Mouse (Mus musculus): ENCODE measurements at regions not wholly inside any gene's neighbourhood (a gene's known extent, or its start where the extent isn't known, plus 50 kb on each side); places are given as distances from the start of the nearest gene placed in this dataset.

- H3K4me1 ChIP-seq (ENCODE audit: control insufficient read depth, insufficient read depth, low read length), result no peaks in the 10 kb centered on the region
- H3K36me3 ChIP-seq (ENCODE audit: control insufficient read depth, insufficient read depth, low read length), result no peaks in the 10 kb centered on the region
- no peaks in the 10 kb centered on the region for H3K27me3 ChIP-seq (ENCODE audit: control insufficient read depth, insufficient read depth, low read length)
- no peak overlapping the region for H3K4me3 ChIP-seq (replicated peaks; ENCODE audit: low read length)
- no peak overlapping the region for H3K27ac ChIP-seq (ENCODE audit: low read length)
- H3K9me3 ChIP-seq (replicated peaks; ENCODE audit: control insufficient read depth, low read length), result no peaks in the 10 kb centered on the region
- 55% methylated on average over 2 of the region's 2 CpGs for WGBS
- ATAC-seq (ENCODE audit: insufficient read depth, low FRiP score), result no peak
- no peak overlapping the region for H3K4me2 ChIP-seq (ENCODE audit: low read depth, low read length)
- H3K9ac ChIP-seq (ENCODE audit: low read length), result no peak overlapping the region
Measured at GRCm38 (mm10) chr5:116776450-116776849, 184.8 kb upstream of the Srrm4 start.

GRCm38 (mm10) chr5:116766261-116766660 lies 174.6 kb upstream of the Srrm4 start:
- Histone ChIP-seq H3K4me3 (replicated peaks; ENCODE audit: low read length) (no peak overlapping the region), H3K27me3 (ENCODE audit: control insufficient read depth, insufficient read depth, low read length) (no peaks in the 10 kb centered on the region), H3K36me3 (ENCODE audit: control insufficient read depth, insufficient read depth, low read length) (no peaks in the 10 kb centered on the region), H3K4me2 (ENCODE audit: low read depth, low read length) (no peak overlapping the region), H3K27ac (ENCODE audit: low read length) (no peak overlapping the region), H3K4me1 (ENCODE audit: control insufficient read depth, insufficient read depth, low read length) (no peaks in the 10 kb centered on the region), H3K9me3 (replicated peaks; ENCODE audit: control insufficient read depth, low read length) (peaks cover 2% of the 10 kb centered on the region; the same call in 1 of the 2 replicates), H3K9ac (ENCODE audit: low read length) (no peak overlapping the region)
- 79% methylated on average over 2 of the region's 2 CpGs for WGBS
- ATAC-seq (ENCODE audit: insufficient read depth, low FRiP score), result no peak

DNA sequence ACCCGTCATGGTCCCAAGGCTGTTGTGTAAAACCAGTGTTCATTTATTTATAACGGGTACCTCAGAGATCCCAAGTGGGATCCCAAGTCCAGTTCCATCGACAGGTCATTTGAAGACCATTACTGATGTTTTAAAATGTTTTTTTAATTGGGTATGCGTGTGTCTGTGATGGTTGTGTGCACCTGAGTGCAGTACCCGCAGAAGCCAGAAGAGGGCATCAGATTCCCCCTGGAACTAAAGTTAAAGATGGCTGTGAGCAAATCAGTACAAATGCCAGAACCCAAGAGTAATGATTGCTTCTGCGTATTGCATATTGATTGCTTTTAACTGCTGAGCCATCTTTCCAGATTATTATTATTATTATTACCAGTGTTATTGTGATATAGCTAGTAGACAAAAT lies 169.7 kb upstream of the Srrm4 start:
- no peak overlapping the region for H3K27ac ChIP-seq (ENCODE audit: low read length)
- no peak overlapping the region for H3K9ac ChIP-seq (ENCODE audit: low read length)
- no peak for ATAC-seq (ENCODE audit: insufficient read depth, low FRiP score)
- H3K4me2 ChIP-seq (ENCODE audit: low read depth, low read length), result no peak overlapping the region
- no peak overlapping the region for H3K4me3 ChIP-seq (replicated peaks; ENCODE audit: low read length)
- no peaks in the 10 kb centered on the region for H3K36me3 ChIP-seq (ENCODE audit: control insufficient read depth, insufficient read depth, low read length)
- peaks cover 4% of the 10 kb centered on the region; the same call in 1 of the 2 replicates for H3K9me3 ChIP-seq (replicated peaks; ENCODE audit: control insufficient read depth, low read length)
- no peaks in the 10 kb centered on the region for H3K27me3 ChIP-seq (ENCODE audit: control insufficient read depth, insufficient read depth, low read length)
- WGBS, result 87% methylated on average over 6 of the region's 6 CpGs
- H3K4me1 ChIP-seq (ENCODE audit: control insufficient read depth, insufficient read depth, low read length), result no peaks in the 10 kb centered on the region

GRCm38 (mm10) chr5:116758687-116759086 lies 167.1 kb upstream of the Srrm4 start:
- no peak for ATAC-seq (ENCODE audit: insufficient read depth, low FRiP score)
- H3K9ac ChIP-seq (ENCODE audit: low read length), result no peak overlapping the region
- H3K4me3 ChIP-seq (replicated peaks; ENCODE audit: low read length), result no peak overlapping the region
- no peaks in the 10 kb centered on the region for H3K4me1 ChIP-seq (ENCODE audit: control insufficient read depth, insufficient read depth, low read length)
- H3K9me3 ChIP-seq (replicated peaks; ENCODE audit: control insufficient read depth, low read length), result peaks cover 4% of the 10 kb centered on the region; the same call in 1 of the 2 replicates
- H3K36me3 ChIP-seq (ENCODE audit: control insufficient read depth, insufficient read depth, low read length), result no peaks in the 10 kb centered on the region
- no peak overlapping the region for H3K4me2 ChIP-seq (ENCODE audit: low read depth, low read length)
- H3K27ac ChIP-seq (ENCODE audit: low read length), result no peak overlapping the region
- WGBS, result 68% methylated on average over 14 of the region's 14 CpGs
- H3K27me3 ChIP-seq (ENCODE audit: control insufficient read depth, insufficient read depth, low read length), result no peaks in the 10 kb centered on the region

GRCm38 (mm10) chr5:116752941-116753340 lies 161.3 kb upstream of the Srrm4 start:
- ATAC-seq (ENCODE audit: insufficient read depth, low FRiP score), result no peak
- H3K9ac ChIP-seq (ENCODE audit: low read length), result no peak overlapping the region
- H3K27ac ChIP-seq (ENCODE audit: low read length), result no peak overlapping the region
- H3K4me3 ChIP-seq (replicated peaks; ENCODE audit: low read length), result no peak overlapping the region
- no peak overlapping the region for H3K4me2 ChIP-seq (ENCODE audit: low read depth, low read length)
- no peaks in the 10 kb centered on the region for H3K9me3 ChIP-seq (replicated peaks; ENCODE audit: control insufficient read depth, low read length)
- no peaks in the 10 kb centered on the region for H3K27me3 ChIP-seq (ENCODE audit: control insufficient read depth, insufficient read depth, low read length)
- WGBS, result 82% methylated on average over 2 of the region's 2 CpGs
- H3K4me1 ChIP-seq (ENCODE audit: control insufficient read depth, insufficient read depth, low read length), result no peaks in the 10 kb centered on the region
- no peaks in the 10 kb centered on the region for H3K36me3 ChIP-seq (ENCODE audit: control insufficient read depth, insufficient read depth, low read length)

DNA sequence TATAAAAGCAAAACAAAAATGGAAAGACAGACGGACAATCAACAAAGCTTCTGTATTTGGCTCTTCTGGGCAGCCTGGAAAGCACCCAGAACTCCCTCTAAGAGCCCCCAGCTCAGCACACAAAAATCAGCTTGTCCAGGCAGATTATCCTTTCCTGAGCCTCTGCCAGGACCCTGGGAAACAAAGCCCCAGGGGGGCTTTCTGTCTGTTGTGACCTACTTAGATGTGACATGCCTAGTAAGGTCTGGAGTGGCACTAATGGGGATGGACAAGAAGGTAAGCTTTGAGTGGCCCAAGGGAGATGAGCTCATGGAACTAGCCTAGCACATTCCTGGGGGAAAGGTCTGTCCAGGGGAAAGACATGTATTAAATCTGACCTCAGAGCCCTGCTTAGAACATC lies 160.5 kb upstream of the Srrm4 start:
- WGBS, result 56% methylated on average over 1 of the region's 1 CpGs
- Histone ChIP-seq H3K27ac (ENCODE audit: low read length) (no peak overlapping the region), H3K36me3 (ENCODE audit: control insufficient read depth, insufficient read depth, low read length) (no peaks in the 10 kb centered on the region), H3K9ac (ENCODE audit: low read length) (no peak overlapping the region), H3K4me1 (ENCODE audit: control insufficient read depth, insufficient read depth, low read length) (no peaks in the 10 kb centered on the region), H3K4me3 (replicated peaks; ENCODE audit: low read length) (no peak overlapping the region), H3K27me3 (ENCODE audit: control insufficient read depth, insufficient read depth, low read length) (no peaks in the 10 kb centered on the region), H3K9me3 (replicated peaks; ENCODE audit: control insufficient read depth, low read length) (no peaks in the 10 kb centered on the region), H3K4me2 (ENCODE audit: low read depth, low read length) (no peak overlapping the region)
- ATAC-seq (ENCODE audit: insufficient read depth, low FRiP score), result no peak

DNA sequence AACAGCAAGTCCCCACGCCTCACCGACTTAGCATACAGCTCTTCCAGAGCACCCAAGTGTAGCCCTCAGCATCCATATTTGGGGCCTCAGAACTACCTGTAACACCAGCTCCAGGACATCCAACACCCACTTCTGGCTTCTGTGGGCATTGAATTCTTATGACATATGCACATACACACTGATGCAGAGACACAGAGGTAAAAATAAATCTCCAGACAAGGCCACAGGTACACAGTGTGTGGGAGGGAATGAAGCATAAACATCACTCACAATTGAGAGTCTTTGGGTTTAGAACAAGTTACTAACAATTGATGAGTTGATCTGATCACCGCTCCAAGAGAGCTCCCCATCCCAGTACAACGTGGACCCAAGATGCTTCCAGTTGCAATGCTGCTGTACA lies 154.2 kb upstream of the Srrm4 start:
- Histone ChIP-seq H3K4me1 (ENCODE audit: control insufficient read depth, insufficient read depth, low read length) (no peaks in the 10 kb centered on the region), H3K36me3 (ENCODE audit: control insufficient read depth, insufficient read depth, low read length) (no peaks in the 10 kb centered on the region), H3K4me3 (replicated peaks; ENCODE audit: low read length) (no peak overlapping the region), H3K9me3 (replicated peaks; ENCODE audit: control insufficient read depth, low read length) (no peaks in the 10 kb centered on the region), H3K27ac (ENCODE audit: low read length) (no peak overlapping the region), H3K9ac (ENCODE audit: low read length) (no peak overlapping the region), H3K4me2 (ENCODE audit: low read depth, low read length) (no peak overlapping the region), H3K27me3 (ENCODE audit: control insufficient read depth, insufficient read depth, low read length) (no peaks in the 10 kb centered on the region)
- no peak for ATAC-seq (ENCODE audit: insufficient read depth, low FRiP score)
- 81% methylated on average over 4 of the region's 4 CpGs for WGBS

- H3K4me1 ChIP-seq (ENCODE audit: control insufficient read depth, insufficient read depth, low read length), result no peaks in the 10 kb centered on the region
- ATAC-seq (ENCODE audit: insufficient read depth, low FRiP score), result no peak
- WGBS, result 14% methylated on average over 10 of the region's 10 CpGs
- no peaks in the 10 kb centered on the region for H3K36me3 ChIP-seq (ENCODE audit: control insufficient read depth, insufficient read depth, low read length)
- H3K27me3 ChIP-seq (ENCODE audit: control insufficient read depth, insufficient read depth, low read length), result no peaks in the 10 kb centered on the region
- no peak overlapping the region for H3K4me3 ChIP-seq (replicated peaks; ENCODE audit: low read length)
- H3K9me3 ChIP-seq (replicated peaks; ENCODE audit: control insufficient read depth, low read length), result no peaks in the 10 kb centered on the region
- H3K9ac ChIP-seq (ENCODE audit: low read length), result no peak overlapping the region
- H3K27ac ChIP-seq (ENCODE audit: low read length), result no peak overlapping the region
- no peak overlapping the region for H3K4me2 ChIP-seq (ENCODE audit: low read depth, low read length)
Measured at GRCm38 (mm10) chr5:116744389-116744788, 152.8 kb upstream of the Srrm4 start.

GRCm38 (mm10) chr5:116735622-116736021 lies 144.0 kb upstream of the Srrm4 start:
- H3K27me3 ChIP-seq (ENCODE audit: control insufficient read depth, insufficient read depth, low read length), result no peaks in the 10 kb centered on the region
- no peak overlapping the region for H3K9ac ChIP-seq (ENCODE audit: low read length)
- H3K9me3 ChIP-seq (replicated peaks; ENCODE audit: control insufficient read depth, low read length), result no peaks in the 10 kb centered on the region
- no peak overlapping the region for H3K4me3 ChIP-seq (replicated peaks; ENCODE audit: low read length)
- no peaks in the 10 kb centered on the region for H3K4me1 ChIP-seq (ENCODE audit: control insufficient read depth, insufficient read depth, low read length)
- no peak for ATAC-seq (ENCODE audit: insufficient read depth, low FRiP score)
- H3K36me3 ChIP-seq (ENCODE audit: control insufficient read depth, insufficient read depth, low read length), result no peaks in the 10 kb centered on the region
- no peak overlapping the region for H3K4me2 ChIP-seq (ENCODE audit: low read depth, low read length)
- H3K27ac ChIP-seq (ENCODE audit: low read length), result no peak overlapping the region
- 47% methylated on average over 4 of the region's 4 CpGs for WGBS

GRCm38 (mm10) chr5:116731509-116731908 lies 139.9 kb upstream of the Srrm4 start:
- 93% methylated on average over 3 of the region's 3 CpGs for WGBS
- Histone ChIP-seq H3K4me2 (ENCODE audit: low read depth, low read length) (no peak overlapping the region), H3K4me1 (ENCODE audit: control insufficient read depth, insufficient read depth, low read length) (no peaks in the 10 kb centered on the region), H3K9me3 (replicated peaks; ENCODE audit: control insufficient read depth, low read length) (no peaks in the 10 kb centered on the region), H3K4me3 (replicated peaks; ENCODE audit: low read length) (no peak overlapping the region), H3K27ac (ENCODE audit: low read length) (no peak overlapping the region), H3K36me3 (ENCODE audit: control insufficient read depth, insufficient read depth, low read length) (no peaks in the 10 kb centered on the region), H3K9ac (ENCODE audit: low read length) (no peak overlapping the region), H3K27me3 (ENCODE audit: control insufficient read depth, insufficient read depth, low read length) (no peaks in the 10 kb centered on the region)
- ATAC-seq (ENCODE audit: insufficient read depth, low FRiP score), result no peak

All from stomach, embryonic 16.5 days (tissue).